Mouse (Mus musculus): ENCODE results near the gene Pias3. TPM values are rescaled to one million over a fixed set of nuclear protein-coding genes. Genes with fewer than 3 reads are reported as not detected.
"Not testable (repeated sequence)": the region's sequence is repeated elsewhere in the genome, so short reads cannot be mapped to it uniquely, and the experiment has no call there.

Gene Pias3
- polyA plus RNA-seq, 1 experiment from 2014 or later, result 16.1 TPM

DNA sequence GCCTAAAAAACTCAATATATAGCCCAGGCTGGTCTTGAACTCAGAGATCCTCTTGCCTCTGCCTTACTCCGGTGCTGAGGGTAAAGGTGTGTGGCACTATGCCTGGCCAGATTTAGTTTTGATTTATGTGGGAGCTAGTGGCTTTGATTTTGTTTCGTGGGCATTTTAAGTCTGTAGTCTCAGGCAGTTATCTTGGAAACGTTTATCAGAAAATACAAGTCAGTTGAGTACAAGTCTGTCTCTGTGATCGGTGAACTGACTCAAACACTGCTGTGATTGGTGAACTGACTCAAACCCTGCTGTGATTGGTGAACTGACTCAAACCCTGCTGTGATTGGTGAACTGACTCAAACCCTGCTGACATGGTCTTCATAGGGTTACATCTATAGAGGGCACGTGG lies 34.6 kb downstream of the Pias3 start:
- Histone ChIP-seq H3K27me3 (replicated peaks; ENCODE audit: control insufficient read depth, insufficient read depth, low read length) (no peaks in the 10 kb centered on the region), H3K36me3 (ENCODE audit: control insufficient read depth, insufficient read depth) (no peaks in the 10 kb centered on the region), H3K9me3 (ENCODE audit: control insufficient read depth) (no peaks in the 10 kb centered on the region), H3K27ac (ENCODE audit: low read depth, low read length) (0 out of 2 replicates have a peak overlapping the region, but pooled peaks have one; percentile 9), H3K4me3 (ENCODE audit: low read depth, low read length) (no peak overlapping the region), H3K4me1 (replicated peaks; ENCODE audit: control insufficient read depth, insufficient read depth, low read length) (peaks cover 17% of the 10 kb centered on the region), H3K9ac (ENCODE audit: low read depth, low read length) (no peak overlapping the region), H3K4me2 (replicated peaks; ENCODE audit: low read depth) (no peak overlapping the region)
- WGBS, result 57% methylated on average over 5 of the region's 5 CpGs
- no peak for TF ChIP-seq CTCF (IDR thresholded peaks at IDR 0.05; ENCODE audit: low read depth)
- ATAC-seq, result no peak

DNA sequence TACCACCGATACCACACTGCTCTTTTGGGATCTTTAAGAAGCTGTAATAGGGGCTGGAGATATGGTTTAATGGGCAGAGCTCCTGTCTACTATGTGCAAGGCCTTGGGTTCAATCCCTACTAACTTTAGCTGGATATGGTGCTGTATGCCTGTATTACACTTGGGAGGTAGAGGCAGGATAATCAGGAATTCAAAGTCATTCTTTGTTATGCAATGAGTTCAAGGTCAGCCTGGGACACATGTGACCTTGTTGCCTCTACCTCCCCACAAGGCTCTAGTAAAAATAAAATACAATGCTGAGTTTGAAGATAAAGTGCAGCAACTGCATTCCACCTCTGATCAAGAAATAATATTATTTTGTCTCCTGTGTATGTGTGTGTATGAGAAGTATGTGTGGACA lies 37.8 kb downstream of the Pias3 start:
- no peak for ATAC-seq
- H3K4me3 ChIP-seq (ENCODE audit: low read depth, low read length), result no peak overlapping the region
- H3K27me3 ChIP-seq (replicated peaks; ENCODE audit: control insufficient read depth, insufficient read depth, low read length), result no peaks in the 10 kb centered on the region
- H3K9ac ChIP-seq (ENCODE audit: low read depth, low read length), result no peak overlapping the region
- no peak for TF ChIP-seq CTCF (IDR thresholded peaks at IDR 0.05; ENCODE audit: low read depth)
- no peak overlapping the region for H3K27ac ChIP-seq (ENCODE audit: low read depth, low read length)
- 92% methylated on average over 1 of the region's 1 CpGs for WGBS
- no peaks in the 10 kb centered on the region for H3K9me3 ChIP-seq (ENCODE audit: control insufficient read depth)
- H3K4me2 ChIP-seq (replicated peaks; ENCODE audit: low read depth), result no peak overlapping the region
- H3K36me3 ChIP-seq (ENCODE audit: control insufficient read depth, insufficient read depth), result no peaks in the 10 kb centered on the region
- H3K4me1 ChIP-seq (replicated peaks; ENCODE audit: control insufficient read depth, insufficient read depth, low read length), result peaks cover 7% of the 10 kb centered on the region

DNA sequence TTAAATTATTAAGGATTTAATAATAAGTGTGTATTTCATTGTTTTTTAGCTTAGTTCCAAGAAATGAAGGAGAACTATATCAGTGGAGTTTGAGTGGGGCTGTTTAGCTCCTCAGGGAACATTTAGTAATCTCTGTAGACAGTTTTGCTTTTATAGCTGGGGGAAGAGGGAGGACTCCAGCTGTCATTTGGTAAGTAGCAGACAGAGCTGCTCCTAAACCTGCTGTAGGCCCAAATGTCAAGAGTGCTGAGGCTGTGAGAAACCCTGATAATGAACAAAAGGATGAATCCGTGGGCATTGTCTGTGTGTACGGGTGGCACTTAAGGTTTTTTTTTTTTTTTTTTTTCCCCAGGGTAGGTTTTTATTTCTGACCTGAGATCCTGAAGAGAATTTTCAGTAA lies 39.0 kb downstream of the Pias3 start:
- no peak overlapping the region for H3K9ac ChIP-seq (ENCODE audit: low read depth, low read length)
- H3K27me3 ChIP-seq (replicated peaks; ENCODE audit: control insufficient read depth, insufficient read depth, low read length), result no peaks in the 10 kb centered on the region
- no peak overlapping the region for H3K27ac ChIP-seq (ENCODE audit: low read depth, low read length)
- WGBS, result 90% methylated on average over 2 of the region's 2 CpGs
- no peaks in the 10 kb centered on the region for H3K36me3 ChIP-seq (ENCODE audit: control insufficient read depth, insufficient read depth)
- ATAC-seq, result no peak
- no peak overlapping the region for H3K4me2 ChIP-seq (replicated peaks; ENCODE audit: low read depth)
- no peaks in the 10 kb centered on the region for H3K9me3 ChIP-seq (ENCODE audit: control insufficient read depth)
- H3K4me3 ChIP-seq (ENCODE audit: low read depth, low read length), result no peak overlapping the region
- peaks cover 3% of the 10 kb centered on the region; the same call in 1 of the 2 replicates for H3K4me1 ChIP-seq (replicated peaks; ENCODE audit: control insufficient read depth, insufficient read depth, low read length)
- no peak for TF ChIP-seq CTCF (IDR thresholded peaks at IDR 0.05; ENCODE audit: low read depth)

DNA sequence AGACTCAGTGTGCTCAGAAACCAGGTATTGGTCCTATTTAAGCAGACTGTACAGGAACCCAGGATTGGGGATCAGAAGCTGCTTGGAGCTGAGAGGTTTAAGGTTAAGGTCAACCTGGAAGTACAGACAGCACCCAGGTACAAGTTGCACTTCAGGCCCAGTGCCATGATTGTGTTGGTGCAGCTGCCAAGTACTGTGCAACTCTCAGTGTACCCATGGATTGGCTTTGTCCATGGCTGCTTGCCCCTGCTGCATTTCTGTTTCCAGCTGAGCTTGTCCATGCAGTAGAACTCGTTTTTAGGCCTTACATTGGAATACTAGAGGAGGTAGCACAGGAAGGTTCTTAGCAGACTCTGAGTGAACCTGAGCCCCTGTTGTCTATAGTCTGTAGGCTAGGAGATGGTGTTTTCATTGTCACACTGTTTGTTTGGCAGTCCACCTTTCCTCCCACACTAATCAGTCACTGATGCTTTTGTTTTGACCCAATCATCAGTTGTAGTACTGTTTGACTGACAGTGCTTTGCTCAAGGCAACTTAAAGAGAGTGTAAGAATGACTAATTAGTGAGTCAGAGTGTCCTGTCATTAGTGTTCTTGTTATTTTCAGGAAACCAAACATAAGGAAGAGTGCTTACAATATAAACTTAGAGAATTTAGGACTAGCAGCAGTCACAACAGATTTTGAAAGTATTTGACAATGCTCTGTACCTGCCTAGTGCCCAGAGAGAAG lies 41.0 kb downstream of the Pias3 start:
- no peak for TF ChIP-seq CTCF (IDR thresholded peaks at IDR 0.05; ENCODE audit: low read depth)
- H3K27me3 ChIP-seq (replicated peaks; ENCODE audit: control insufficient read depth, insufficient read depth, low read length), result no peaks in the 10 kb centered on the region
- H3K36me3 ChIP-seq (ENCODE audit: control insufficient read depth, insufficient read depth), result no peaks in the 10 kb centered on the region
- 41% methylated on average over 1 of the region's 1 CpGs for WGBS
- H3K4me2 ChIP-seq (replicated peaks; ENCODE audit: low read depth), result no peak overlapping the region
- H3K9me3 ChIP-seq (ENCODE audit: control insufficient read depth), result no peaks in the 10 kb centered on the region
- ATAC-seq, result no peak
- H3K27ac ChIP-seq (ENCODE audit: low read depth, low read length), result no peak overlapping the region
- no peak overlapping the region for H3K9ac ChIP-seq (ENCODE audit: low read depth, low read length)
- H3K4me1 ChIP-seq (replicated peaks; ENCODE audit: control insufficient read depth, insufficient read depth, low read length), result 0 out of 2 replicates have a peak, but pooled peaks cover 3% of the 10 kb centered on the region
- no peak overlapping the region for H3K4me3 ChIP-seq (ENCODE audit: low read depth, low read length)

DNA sequence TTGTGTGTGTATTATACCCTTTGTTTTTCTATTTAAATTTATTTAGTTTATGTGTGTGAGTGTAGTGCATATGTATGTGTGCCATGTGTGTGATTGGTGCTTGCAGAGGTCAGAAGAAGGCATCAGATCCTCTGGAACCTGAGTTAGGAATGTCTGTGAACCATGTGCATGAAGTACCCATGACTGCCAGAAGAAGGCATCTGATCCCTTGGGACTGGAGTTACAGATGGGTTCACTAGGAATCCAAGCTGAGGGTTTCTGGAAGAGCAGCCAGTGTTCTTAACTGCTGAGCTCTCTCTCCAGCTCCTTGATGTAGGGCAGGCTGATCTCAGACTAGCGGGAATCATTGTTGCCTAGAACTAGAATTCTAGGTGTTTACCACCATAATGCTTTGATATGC lies 41.8 kb downstream of the Pias3 start:
- Histone ChIP-seq H3K27me3 (replicated peaks; ENCODE audit: control insufficient read depth, insufficient read depth, low read length) (no peaks in the 10 kb centered on the region), H3K9me3 (ENCODE audit: control insufficient read depth) (no peaks in the 10 kb centered on the region), H3K36me3 (ENCODE audit: control insufficient read depth, insufficient read depth) (no peaks in the 10 kb centered on the region), H3K27ac (ENCODE audit: low read depth, low read length) (no peak overlapping the region), H3K9ac (ENCODE audit: low read depth, low read length) (no peak overlapping the region), H3K4me1 (replicated peaks; ENCODE audit: control insufficient read depth, insufficient read depth, low read length) (0 out of 2 replicates have a peak, but pooled peaks cover 3% of the 10 kb centered on the region), H3K4me3 (ENCODE audit: low read depth, low read length) (no peak overlapping the region), H3K4me2 (replicated peaks; ENCODE audit: low read depth) (no peak overlapping the region)
- 95% methylated on average over 1 of the region's 1 CpGs for WGBS
- peak; percentile 59 for TF ChIP-seq CTCF (IDR thresholded peaks at IDR 0.05; ENCODE audit: low read depth)
- no peak for ATAC-seq

DNA sequence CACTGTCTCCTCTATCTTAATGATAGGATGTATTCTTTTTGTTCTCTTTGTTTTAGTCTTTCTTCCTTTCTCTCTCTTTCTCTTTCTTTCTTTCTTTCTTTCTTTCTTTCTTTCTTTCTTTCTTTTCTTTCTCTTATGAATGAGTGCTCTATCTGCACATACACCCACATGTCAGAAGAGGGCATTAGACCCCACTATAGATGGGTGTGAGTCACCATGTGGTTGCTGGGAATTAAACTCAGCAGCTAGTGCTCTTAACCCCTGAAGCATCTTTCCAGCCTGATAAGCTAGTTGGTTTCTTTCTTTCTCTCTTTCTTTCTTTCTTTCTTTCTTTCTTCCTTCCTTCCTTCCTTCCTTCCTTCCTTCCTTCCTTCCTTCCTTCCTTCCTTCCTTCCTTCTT lies 44.1 kb downstream of the Pias3 start:
- H3K9ac ChIP-seq (ENCODE audit: low read depth, low read length); H3K4me1 ChIP-seq (replicated peaks; ENCODE audit: control insufficient read depth, insufficient read depth, low read length); H3K27me3 ChIP-seq (replicated peaks; ENCODE audit: control insufficient read depth, insufficient read depth, low read length); H3K4me2 ChIP-seq (replicated peaks; ENCODE audit: low read depth); H3K4me3 ChIP-seq (ENCODE audit: low read depth, low read length); H3K9me3 ChIP-seq (ENCODE audit: control insufficient read depth); H3K36me3 ChIP-seq (ENCODE audit: control insufficient read depth, insufficient read depth); H3K27ac ChIP-seq (ENCODE audit: low read depth, low read length); ATAC-seq: not testable (repeated sequence)
- peak; percentile 18; the same call in 1 of the 2 replicates for TF ChIP-seq CTCF (IDR thresholded peaks at IDR 0.05; ENCODE audit: low read depth)

All from intestine, postnatal 0 days (tissue).